Mouse (Mus musculus) heart, embryonic 12.5 days (tissue): Measurements from ENCODE around the gene Tmem86a. TPM values are rescaled to one million over a fixed set of nuclear protein-coding genes. Genes with fewer than 3 reads are reported as not detected.

Experiments
- ATAC-seq: fragments of 200-750 bp; cut with Nextera tagmentation; 2 replicates; pipeline ENCODE4 v1.8.0; 2017; ENCODE audit warnings: moderate TSS enrichment, moderate library complexity; ENCODE audit not compliant: insufficient number of reproducible peaks, low FRiP score
- H3K27ac ChIP-seq: fragments of 300-500 bp; sonication (generic); 2 replicates; pipeline ENCODE4 v1.5.1; 2016; ENCODE audit warnings: mild to moderate bottlenecking, moderate library complexity; ENCODE audit not compliant: poor library complexity, severe bottlenecking
- H3K27me3 ChIP-seq: fragments of 300-500 bp; sonication (generic); replicated peaks from 2 replicates; pipeline ENCODE4 v1.6.1; 2016; ENCODE audit warnings: mild to moderate bottlenecking, moderate library complexity
- H3K36me3 ChIP-seq: fragments of 300-500 bp; sonication (generic); 2 replicates; pipeline ENCODE4 v1.6.1; 2016; ENCODE audit warnings: mild to moderate bottlenecking, moderate library complexity
- H3K4me1 ChIP-seq: fragments of 300-500 bp; sonication (generic); replicated peaks from 2 replicates; pipeline ENCODE4 v1.6.1; 2016; ENCODE audit warnings: mild to moderate bottlenecking
- H3K4me2 ChIP-seq: fragments of 300-500 bp; sonication (generic); 2 replicates; pipeline ENCODE4 v1.6.1; 2016; ENCODE audit warnings: mild to moderate bottlenecking, moderate library complexity
- H3K4me3 ChIP-seq: fragments of 300-500 bp; sonication (generic); 2 replicates; pipeline ENCODE4 v1.5.1; 2016; ENCODE audit warnings: mild to moderate bottlenecking
- H3K9ac ChIP-seq: fragments of 300-500 bp; sonication (generic); 2 replicates; pipeline ENCODE4 v1.6.1; 2016; ENCODE audit warnings: mild to moderate bottlenecking, moderate library complexity
- H3K9me3 ChIP-seq: fragments of 300-500 bp; sonication (generic); replicated peaks from 2 replicates; pipeline ENCODE4 v1.6.1; 2016; ENCODE audit warnings: mild to moderate bottlenecking, moderate library complexity
- WGBS: fragments of 180-500 bp; shearing (Covaris S2); methylation state at CpG from one replicate; pipeline ENCODE4 v1.1.7; 2016; 5-methylcytosine and 5-hydroxymethylcytosine counted together
- polyA plus RNA-seq: library from polyadenylated mRNA; unstranded; fragments of >200 nt; fragmentation: Nextera tagmentation; extraction: Ambion mirVana; gene quantifications from 2 replicates; pipeline ENCODE4 v1.2.1, GENCODE M21; 2016

The Tmem86a gene
- polyA plus RNA-seq, 1 experiment from 2014 or later, result 22.0 TPM

GRCm38 (mm10) chr7:47053287-47053686 is 2.9 kb downstream of the Tmem86a start:
- no peak for ATAC-seq
- H3K4me2 ChIP-seq, result no peak overlapping the region; the same call in 1 of the 2 replicates
- WGBS, result 91% methylated on average over 15 of the region's 15 CpGs
- H3K4me1 ChIP-seq, result peaks cover 29% of the 10 kb centered on the region
- no peaks in the 10 kb centered on the region for H3K9me3 ChIP-seq
- peaks cover 19% of the 10 kb centered on the region for H3K36me3 ChIP-seq
- H3K4me3 ChIP-seq, result no peak overlapping the region
- H3K27ac ChIP-seq, result no peak overlapping the region
- H3K9ac ChIP-seq, result 0 out of 2 replicates have a peak overlapping the region, but pooled peaks have one; percentile 11
- H3K27me3 ChIP-seq, result 0 out of 2 replicates have a peak, but pooled peaks cover 6% of the 10 kb centered on the region

GRCm38 (mm10) chr7:47054666-47055065 is 4.3 kb downstream of the Tmem86a start:
- 71% methylated on average over 2 of the region's 2 CpGs for WGBS

GRCm38 (mm10) chr7:47055744-47056143 is 5.3 kb downstream of the Tmem86a start:
- no peak overlapping the region for H3K27ac ChIP-seq
- peaks cover 37% of the 10 kb centered on the region for H3K4me1 ChIP-seq
- H3K9ac ChIP-seq, result no peak overlapping the region
- no peaks in the 10 kb centered on the region for H3K9me3 ChIP-seq
- WGBS, result 66% methylated on average over 9 of the region's 9 CpGs
- H3K4me3 ChIP-seq, result no peak overlapping the region
- no peak overlapping the region for H3K4me2 ChIP-seq
- ATAC-seq, result no peak
- H3K36me3 ChIP-seq, result peaks cover 19% of the 10 kb centered on the region
- H3K27me3 ChIP-seq, result no peaks in the 10 kb centered on the region

More at GRCm38 (mm10) chr7:47054666-47055065, 4.3 kb downstream of the Tmem86a start:
- no peaks in the 10 kb centered on the region for H3K27me3 ChIP-seq
- no peak overlapping the region for H3K27ac ChIP-seq
- peaks cover 34% of the 10 kb centered on the region for H3K4me1 ChIP-seq
- no peak overlapping the region for H3K9ac ChIP-seq
- ATAC-seq, result no peak
- H3K4me2 ChIP-seq, result no peak overlapping the region
- H3K36me3 ChIP-seq, result peaks cover 19% of the 10 kb centered on the region
- no peaks in the 10 kb centered on the region for H3K9me3 ChIP-seq
- no peak overlapping the region for H3K4me3 ChIP-seq

GRCm38 (mm10) chr7:47056273-47056672 is 5.9 kb downstream of the Tmem86a start:
- no peak overlapping the region for H3K4me2 ChIP-seq
- no peak overlapping the region for H3K27ac ChIP-seq
- 78% methylated on average over 4 of the region's 4 CpGs for WGBS
- H3K9me3 ChIP-seq, result no peaks in the 10 kb centered on the region
- no peak overlapping the region for H3K4me3 ChIP-seq
- H3K4me1 ChIP-seq, result peaks cover 33% of the 10 kb centered on the region
- peaks cover 19% of the 10 kb centered on the region for H3K36me3 ChIP-seq
- H3K27me3 ChIP-seq, result no peaks in the 10 kb centered on the region
- no peak overlapping the region for H3K9ac ChIP-seq
- ATAC-seq, result no peak

GRCm38 (mm10) chr7:47059339-47059738 is 8.9 kb downstream of the Tmem86a start:
- ATAC-seq, result no peak
- peaks cover 12% of the 10 kb centered on the region for H3K4me1 ChIP-seq
- H3K9me3 ChIP-seq, result no peaks in the 10 kb centered on the region
- no peak overlapping the region for H3K9ac ChIP-seq
- 20% methylated on average over 7 of the region's 7 CpGs for WGBS
- no peaks in the 10 kb centered on the region for H3K27me3 ChIP-seq
- no peak overlapping the region for H3K4me3 ChIP-seq
- no peak overlapping the region for H3K27ac ChIP-seq
- peaks cover 4% of the 10 kb centered on the region; the same call in 1 of the 2 replicates for H3K36me3 ChIP-seq
- no peak overlapping the region for H3K4me2 ChIP-seq

GRCm38 (mm10) chr7:47061560-47061959 is 11.2 kb downstream of the Tmem86a start:
- Histone ChIP-seq H3K4me2 (no peak overlapping the region), H3K4me3 (no peak overlapping the region), H3K27ac (no peak overlapping the region), H3K4me1 (peaks cover 12% of the 10 kb centered on the region), H3K27me3 (no peaks in the 10 kb centered on the region), H3K36me3 (no peaks in the 10 kb centered on the region), H3K9me3 (no peaks in the 10 kb centered on the region), H3K9ac (no peak overlapping the region)
- ATAC-seq, result no peak
- 69% methylated on average over 5 of the region's 5 CpGs for WGBS

- no peak overlapping the region for H3K9ac ChIP-seq
- H3K4me1 ChIP-seq, result no peaks in the 10 kb centered on the region
- H3K4me2 ChIP-seq, result no peak overlapping the region
- no peaks in the 10 kb centered on the region for H3K9me3 ChIP-seq
- no peak overlapping the region for H3K4me3 ChIP-seq
- H3K27ac ChIP-seq, result no peak overlapping the region
- no peaks in the 10 kb centered on the region for H3K36me3 ChIP-seq
- no peak for ATAC-seq
- H3K27me3 ChIP-seq, result no peaks in the 10 kb centered on the region
- WGBS, result 72% methylated on average over 3 of the region's 3 CpGs
Measured at GRCm38 (mm10) chr7:47066942-47067341, 16.5 kb downstream of the Tmem86a start.

GRCm38 (mm10) chr7:47067879-47068278 is 17.5 kb downstream of the Tmem86a start:
- WGBS, result 58% methylated on average over 5 of the region's 5 CpGs
- ATAC-seq, result no peak
- Histone ChIP-seq H3K36me3 (no peaks in the 10 kb centered on the region), H3K4me2 (no peak overlapping the region), H3K27ac (no peak overlapping the region), H3K4me1 (0 out of 2 replicates have a peak, but pooled peaks cover 1% of the 10 kb centered on the region), H3K27me3 (no peaks in the 10 kb centered on the region), H3K4me3 (no peak overlapping the region), H3K9ac (no peak overlapping the region), H3K9me3 (no peaks in the 10 kb centered on the region)

GRCm38 (mm10) chr7:47072551-47072950 is 22.1 kb downstream of the Tmem86a start:
- Histone ChIP-seq H3K9me3 (no peaks in the 10 kb centered on the region), H3K36me3 (no peaks in the 10 kb centered on the region), H3K27me3 (no peaks in the 10 kb centered on the region), H3K4me2 (no peak overlapping the region), H3K4me3 (no peak overlapping the region), H3K27ac (no peak overlapping the region), H3K9ac (no peak overlapping the region), H3K4me1 (peaks cover 20% of the 10 kb centered on the region)
- 67% methylated on average over 5 of the region's 5 CpGs for whole genome bisulfite sequencing
- no peak for ATAC-seq

- Histone ChIP-seq H3K9ac (no peak overlapping the region), H3K4me3 (no peak overlapping the region), H3K4me2 (no peak overlapping the region), H3K9me3 (no peaks in the 10 kb centered on the region), H3K27me3 (no peaks in the 10 kb centered on the region), H3K36me3 (no peaks in the 10 kb centered on the region), H3K4me1 (peaks cover 20% of the 10 kb centered on the region), H3K27ac (no peak overlapping the region)
- no peak for ATAC-seq
- 47% methylated on average over 18 of the region's 18 CpGs for WGBS
Measured at GRCm38 (mm10) chr7:47073536-47074521, 23.4 kb downstream of the Tmem86a start.

GRCm38 (mm10) chr7:47076193-47076592 is 25.8 kb downstream of the Tmem86a start:
- no peak overlapping the region for H3K4me3 ChIP-seq

More at GRCm38 (mm10) chr7:47076193-47076592, 25.8 kb downstream of the Tmem86a start:
- no peak for ATAC-seq
- Histone ChIP-seq H3K9me3 (no peaks in the 10 kb centered on the region), H3K9ac (no peak overlapping the region), H3K36me3 (no peaks in the 10 kb centered on the region), H3K4me2 (no peak overlapping the region), H3K27me3 (0 out of 2 replicates have a peak, but pooled peaks cover 4% of the 10 kb centered on the region), H3K27ac (no peak overlapping the region), H3K4me1 (peaks cover 24% of the 10 kb centered on the region)
- 85% methylated on average over 6 of the region's 6 CpGs for WGBS
